Mouse (Mus musculus) embryonic fibroblast, embryonic 13.5 days (primary cell): Measurements from ENCODE around the gene Clstn2.

Source experiments
- CTCF ChIP-seq: IDR thresholded peaks from 2 replicates; pipeline ENCODE4 v1.5.1; 2011; ENCODE audit warnings: mild to moderate bottlenecking, control low read depth, low read length, moderate library complexity, borderline replicate concordance; ENCODE audit not compliant: insufficient read depth
- POLR2A ChIP-seq: IDR thresholded peaks from 2 replicates; pipeline ENCODE4 v1.6.1; 2011; ENCODE audit warnings: low read depth, mild to moderate bottlenecking, control low read depth, low read length, moderate library complexity

GRCm38 (mm10) chr9:97852859-97853258 is 180.1 kb downstream of the Clstn2 start:
- TF ChIP-seq CTCF (no peak), POLR2A (no peak)
